Comparison of ENCODE assay signal across 9 mouse cellular contexts in the genomic region with DNA sequence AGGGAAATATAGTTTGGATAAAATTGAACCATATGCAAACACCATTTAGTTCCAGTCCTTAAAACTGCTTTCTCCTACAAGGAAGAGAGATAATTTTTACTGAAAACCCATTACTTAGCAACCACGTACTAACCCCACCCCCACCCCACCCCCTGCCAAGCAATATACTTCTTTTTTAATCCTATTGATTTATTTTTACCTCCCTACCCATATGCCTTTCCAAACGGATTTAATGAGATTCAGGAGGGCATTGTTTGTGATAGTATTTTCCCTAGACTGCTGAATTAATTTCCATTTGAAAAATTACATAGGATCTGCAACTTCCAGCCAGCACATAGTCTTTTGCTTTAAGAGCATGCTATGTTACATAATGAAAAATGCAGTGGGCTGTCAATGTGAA. TPM values are rescaled to one million over a fixed set of nuclear protein-coding genes. Genes with fewer than 3 reads are reported as not detected.
DNase-seq lines count a peak whose midpoint lies in the region; ATAC-seq and TF ChIP-seq lines count a peak whose summit lies in the region.
"Had no signal": no experiment of that assay in that cellular context is flagged by ENCODE, and none has a peak within 500 bp of the region (broad histone marks: within the 10 kb centered on the region; RNA-seq: fewer than 3 reads in every experiment).

No protein-coding gene starts in this region.

- H3K9ac ChIP-seq in kidney, embryonic 16.5 days (replicated peaks; ENCODE audit: low read length) = no peak overlapping the region
- H3K9ac ChIP-seq in hindbrain, embryonic 15.5 days = no peak overlapping the region

- H3K9me3 ChIP-seq in kidney, embryonic 16.5 days (ENCODE audit: low read length) = peaks cover 5% of the 10 kb centered on the region; the same call in 1 of the 2 replicates
- peaks cover 9% of the 10 kb centered on the region; the same call in 1 of the 2 replicates for H3K9me3 ChIP-seq in forebrain, embryonic 10.5 days
- H3K9me3 ChIP-seq in hindbrain, embryonic 15.5 days = no peaks in the 10 kb centered on the region; the same call in 1 of the 2 replicates

- no peak for ATAC-seq in kidney, embryonic 16.5 days (ENCODE audit: low FRiP score, low TSS enrichment)
- ATAC-seq in hindbrain, embryonic 15.5 days (ENCODE audit: low FRiP score, low read depth) = 0 out of 2 replicates have a peak, but pooled peaks have one; percentile 7

- no peak for DNase-seq in kidney, adult 2 months
- DNase-seq in forebrain, embryonic 10.5 days (ENCODE audit: extremely low spot score, low spot score) = no peak
- DNase-seq in cerebellum, postnatal 25 days = no peak
- no peak for DNase-seq in c-Kit-positive CD71-positive TER-119-positive erythroid progenitor cells, embryonic 14.5 days (ENCODE audit: low spot score)
- DNase-seq in thymus, postnatal 10 days (ENCODE audit: low spot score in 2 of 2) = no peak
- DNase-seq: spleen, adult 18-20 months had no signal

- H3K27ac ChIP-seq in kidney, embryonic 16.5 days (ENCODE audit: low read length) = no peak overlapping the region
- no peak overlapping the region for H3K27ac ChIP-seq in kidney, adult 2 months (ENCODE audit: insufficient read depth, low read depth, low read length)
- peak overlapping the region; percentile 88 for H3K27ac ChIP-seq in forebrain, embryonic 10.5 days
- H3K27ac ChIP-seq in hindbrain, embryonic 15.5 days (replicated peaks) = peak overlapping the region; percentile 88

- no peaks in the 10 kb centered on the region for H3K79me2 ChIP-seq in myocyte (ENCODE audit: control insufficient read depth, insufficient read depth)

- H3K4me1 ChIP-seq in kidney, embryonic 16.5 days (ENCODE audit: insufficient read depth, low read length) = peaks cover 7% of the 10 kb centered on the region; the same call in 1 of the 2 replicates
- no peaks in the 10 kb centered on the region; the same call in 1 of the 2 replicates for H3K4me1 ChIP-seq in kidney, adult 2 months (ENCODE audit: control insufficient read depth, insufficient read depth, low read length)
- peaks cover 41% of the 10 kb centered on the region for H3K4me1 ChIP-seq in forebrain, embryonic 10.5 days
- H3K4me1 ChIP-seq in hindbrain, embryonic 15.5 days (replicated peaks) = peaks cover 16% of the 10 kb centered on the region

- 8% methylated on average over 2 of the region's 2 CpGs for WGBS in kidney, embryonic 16.5 days
- 9% methylated on average over 2 of the region's 2 CpGs for WGBS in kidney, adult 2 months
- WGBS in forebrain, embryonic 10.5 days = 0% methylated on average over 2 of the region's 2 CpGs
- WGBS in hindbrain, embryonic 15.5 days = 0% methylated on average over 2 of the region's 2 CpGs

- H3K36me3 ChIP-seq in kidney, embryonic 16.5 days (ENCODE audit: insufficient read depth, low read length) = no peaks in the 10 kb centered on the region
- no peaks in the 10 kb centered on the region for H3K36me3 ChIP-seq in kidney, adult 2 months (ENCODE audit: control insufficient read depth, insufficient read depth, low read length)
- no peaks in the 10 kb centered on the region for H3K36me3 ChIP-seq in forebrain, embryonic 10.5 days (replicated peaks)
- H3K36me3 ChIP-seq in hindbrain, embryonic 15.5 days = no peaks in the 10 kb centered on the region
- H3K36me3 ChIP-seq in myocyte (ENCODE audit: control insufficient read depth, insufficient read depth) = no peaks in the 10 kb centered on the region

- 0 out of 2 replicates have a peak overlapping the region, but pooled peaks have one; percentile 70 for H3K4me2 ChIP-seq in kidney, embryonic 16.5 days (replicated peaks; ENCODE audit: low read depth, low read length)
- peak overlapping the region; percentile 61 for H3K4me2 ChIP-seq in hindbrain, embryonic 15.5 days
- H3K4me2 ChIP-seq in myocyte (ENCODE audit: low read depth) = peak overlapping the region; percentile 92

- H3ac ChIP-seq in myocyte (ENCODE audit: control insufficient read depth, insufficient read length) = no peak overlapping the region

- H3K27me3 ChIP-seq in kidney, embryonic 16.5 days (ENCODE audit: insufficient read depth, low read length) = no peaks in the 10 kb centered on the region
- no peaks in the 10 kb centered on the region for H3K27me3 ChIP-seq in kidney, adult 2 months (replicated peaks; ENCODE audit: control insufficient read depth, insufficient read depth, low read length)
- H3K27me3 ChIP-seq in forebrain, embryonic 10.5 days (ENCODE audit: poor library complexity, severe bottlenecking) = no peaks in the 10 kb centered on the region
- H3K27me3 ChIP-seq in hindbrain, embryonic 15.5 days = no peaks in the 10 kb centered on the region
- no peaks in the 10 kb centered on the region for H3K27me3 ChIP-seq in myocyte (ENCODE audit: control insufficient read depth, insufficient read depth, insufficient read length)

- no peak for TF ChIP-seq CTCF in kidney, adult 2 months (conservative IDR thresholded peaks at IDR 0.05; ENCODE audit: insufficient read depth, insufficient read length, low read depth, low read length)

- H3K4me3 ChIP-seq in kidney, embryonic 16.5 days (ENCODE audit: low read length) = no peak overlapping the region
- H3K4me3 ChIP-seq in kidney, adult 2 months (ENCODE audit: insufficient read depth, low read depth, low read length) = no peak overlapping the region
- H3K4me3 ChIP-seq in forebrain, embryonic 10.5 days = peak overlapping the region; percentile 49
- peak overlapping the region; percentile 30; the same call in 1 of the 2 replicates for H3K4me3 ChIP-seq in hindbrain, embryonic 15.5 days
- H3K4me3 ChIP-seq in myocyte = no peak overlapping the region

- no peak for TF ChIP-seq POLR2A in kidney, adult 2 months (IDR thresholded peaks at IDR 0.05; ENCODE audit: low read depth, low read length)
- no peak for TF ChIP-seq POLR2A in myocyte (IDR thresholded peaks at IDR 0.05; ENCODE audit: insufficient read length, low read depth)

TF ChIP-seq in myocyte, 11 proteins besides CTCF, POLR2A, EP300 and RAD21:
- TF ChIP-seq TCF12 (IDR thresholded peaks at IDR 0.05; ENCODE audit: insufficient read depth, poor library complexity, severe bottlenecking) = no peak
- no peak for TF ChIP-seq MAX (IDR thresholded peaks at IDR 0.05; ENCODE audit: low read depth)
- TF ChIP-seq MYOD1 (IDR thresholded peaks at IDR 0.05; ENCODE audit: control insufficient read depth in 1 of 3, insufficient read length in 2 of 3, low read depth in 2 of 3) = no peak
- no peak for TF ChIP-seq MYOG (IDR thresholded peaks at IDR 0.05; ENCODE audit: control insufficient read depth in 1 of 3, insufficient read depth in 1 of 3, insufficient read length in 2 of 3, low read depth in 2 of 3)

RNA-seq across cellular contexts. Expression of gene Slc38a11, which starts 51.5 kb away (rescaled TPM):
- 0.62 and 0.75 TPM in 2 replicates for polyA plus RNA-seq in kidney, embryonic 16.5 days (2015; fragmentation: Nextera tagmentation; extraction: Ambion mirVana)
- 0.80 and 0.83 TPM in 2 replicates for polyA plus RNA-seq in kidney, adult 2 months (2012; rRNA removed)
- 0.71 and 0.78 TPM in 2 replicates for polyA plus RNA-seq in forebrain, embryonic 10.5 days (2016; fragmentation: Nextera tagmentation; extraction: Ambion mirVana)
- polyA plus RNA-seq in hindbrain, embryonic 15.5 days (2015; fragmentation: Nextera tagmentation; extraction: Ambion mirVana) = 0.92 and 1.9 TPM in 2 replicates
- not detected for polyA plus RNA-seq in myocyte (2012; fragmentation: generic; extraction: Trizol)

Comparison
In these comparisons a context has a peak if more than half of its experiments do, and no peak if none do; other contexts are left out.
1. H3K27ac ChIP-seq: peak in forebrain, embryonic 10.5 days (single experiment) and hindbrain, embryonic 15.5 days (single experiment); none in kidney, embryonic 16.5 days (single experiment) and kidney, adult 2 months (single experiment).
2. H3K4me3 ChIP-seq: peak in forebrain, embryonic 10.5 days (single experiment) and hindbrain, embryonic 15.5 days (single experiment); none in kidney, embryonic 16.5 days (single experiment), kidney, adult 2 months (single experiment) and myocyte (single experiment).
3. Peak in every context shown above with its lines, with median percentiles within 50 percentile points of each other: H3K4me2 ChIP-seq.